Mouse (Mus musculus) neural tube, embryonic 11.5 days (tissue): ENCODE results near the gene Ralgapb. TPM values are rescaled to one million over a fixed set of nuclear protein-coding genes. Genes with fewer than 3 reads are reported as not detected.

Experiments used
- ATAC-seq: fragments of 200-750 bp; cut with Nextera tagmentation; 2 replicates; pipeline ENCODE4 v1.8.0; 2017; ENCODE audit warnings: moderate number of reproducible peaks, mild to moderate bottlenecking, moderate TSS enrichment, moderate library complexity; ENCODE audit not compliant: insufficient read depth, low FRiP score, low TSS enrichment
- DNase-seq: peaks from one replicate; pipeline ENCODE4 v3.0.0-alpha.2; 2015; ENCODE audit warnings: low spot score
- H3K27ac ChIP-seq: fragments of 300-500 bp; sonication (generic); 2 replicates; pipeline ENCODE4 v1.5.1; 2014; ENCODE audit warnings: low read depth, mild to moderate bottlenecking, low read length
- H3K27me3 ChIP-seq: fragments of 300-500 bp; sonication (generic); 2 replicates; pipeline ENCODE4 v1.6.1; 2014; ENCODE audit warnings: mild to moderate bottlenecking, low read length, mixed read lengths; ENCODE audit not compliant: control insufficient read depth, insufficient read depth
- H3K36me3 ChIP-seq: fragments of 300-500 bp; sonication (generic); 2 replicates; pipeline ENCODE4 v1.6.1; 2014; ENCODE audit warnings: mild to moderate bottlenecking, low read length, moderate library complexity, mixed read lengths; ENCODE audit not compliant: control insufficient read depth, insufficient read depth
- H3K4me1 ChIP-seq: fragments of 300-500 bp; sonication (generic); 2 replicates; pipeline ENCODE4 v1.6.1; 2014; ENCODE audit warnings: low read length, mixed read lengths; ENCODE audit not compliant: control insufficient read depth, insufficient read depth
- H3K4me2 ChIP-seq: fragments of 300-500 bp; sonication (generic); 2 replicates; pipeline ENCODE4 v1.6.1; 2014; ENCODE audit warnings: low read depth, mild to moderate bottlenecking, moderate library complexity
- H3K4me3 ChIP-seq: fragments of 300-500 bp; sonication (generic); 2 replicates; pipeline ENCODE4 v1.5.1; 2014; ENCODE audit warnings: low read depth, low read length
- H3K9ac ChIP-seq: fragments of 300-500 bp; sonication (generic); 2 replicates; pipeline ENCODE4 v1.6.1; 2014; ENCODE audit warnings: mild to moderate bottlenecking, low read length
- H3K9me3 ChIP-seq: fragments of 300-500 bp; sonication (generic); 2 replicates; pipeline ENCODE4 v1.6.1; 2016; ENCODE audit warnings: low read length; ENCODE audit not compliant: control insufficient read depth
- WGBS: fragments of 180-500 bp; shearing (Covaris S2); extraction: QIAGEN DNeasy Blood & Tissue Kit; methylation state at CpG from one replicate; pipeline ENCODE4 v1.1.7; 2014; 5-methylcytosine and 5-hydroxymethylcytosine counted together
- polyA plus RNA-seq: library from polyadenylated mRNA; unstranded; fragments of >200 nt; fragmentation: Nextera tagmentation; extraction: Ambion mirVana; gene quantifications from 2 replicates; pipeline ENCODE4 v1.2.1, GENCODE M21; 2014

Gene Ralgapb
- polyA plus RNA-seq, 1 experiment from 2014 or later: 24.8 TPM

DNA sequence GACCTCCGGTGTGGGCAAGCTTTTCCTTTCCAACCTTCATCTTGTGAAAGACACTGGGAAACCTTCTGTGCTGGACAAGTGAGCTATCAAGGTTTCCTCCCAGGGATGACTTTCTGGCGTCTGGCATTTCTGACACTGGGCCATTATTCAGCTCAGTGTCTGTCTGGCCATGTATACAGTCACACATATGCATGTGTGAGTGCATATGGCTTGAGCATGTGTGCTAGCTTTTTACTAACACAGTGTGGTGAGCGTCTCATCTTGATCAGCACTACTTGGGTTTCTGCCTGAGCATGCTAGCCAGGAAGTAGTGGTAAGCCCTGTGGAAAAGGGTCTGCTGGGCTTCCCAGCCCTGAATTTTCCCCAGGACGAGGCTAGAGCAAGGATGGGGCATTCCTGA lies 131.6 kb downstream of the Ralgapb start:
- Histone ChIP-seq H3K9me3 (no peaks in the 10 kb centered on the region), H3K4me3 (no peak overlapping the region), H3K27ac (no peak overlapping the region), H3K9ac (no peak overlapping the region), H3K4me1 (no peaks in the 10 kb centered on the region), H3K4me2 (no peak overlapping the region), H3K36me3 (no peaks in the 10 kb centered on the region), H3K27me3 (no peaks in the 10 kb centered on the region)
- DNase-seq (no peak), ATAC-seq (no peak)
- WGBS: 56% methylated on average over 4 of the region's 4 CpGs

DNA sequence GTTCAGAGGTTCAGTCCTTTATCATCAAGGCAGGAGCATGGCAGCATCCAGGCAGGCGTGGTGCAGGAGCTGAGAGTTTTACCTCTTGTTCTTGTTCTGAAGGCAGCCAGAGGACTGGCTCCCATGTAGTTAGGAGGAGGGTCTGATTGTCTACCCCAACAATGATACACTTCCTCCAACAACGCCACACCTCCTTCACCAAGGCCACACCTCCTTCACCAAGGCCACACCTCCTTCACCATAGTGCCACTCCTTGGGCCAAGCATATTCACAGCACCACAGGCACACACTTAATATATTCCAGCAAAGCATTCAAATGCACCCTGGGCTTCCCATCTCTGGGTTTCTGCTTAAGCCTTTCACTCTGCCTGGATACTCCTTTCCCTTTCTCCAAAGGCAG lies 135.6 kb downstream of the Ralgapb start:
- WGBS: 62% methylated on average over 2 of the region's 2 CpGs
- no peak for DNase-seq
- no peak for ATAC-seq

DNA sequence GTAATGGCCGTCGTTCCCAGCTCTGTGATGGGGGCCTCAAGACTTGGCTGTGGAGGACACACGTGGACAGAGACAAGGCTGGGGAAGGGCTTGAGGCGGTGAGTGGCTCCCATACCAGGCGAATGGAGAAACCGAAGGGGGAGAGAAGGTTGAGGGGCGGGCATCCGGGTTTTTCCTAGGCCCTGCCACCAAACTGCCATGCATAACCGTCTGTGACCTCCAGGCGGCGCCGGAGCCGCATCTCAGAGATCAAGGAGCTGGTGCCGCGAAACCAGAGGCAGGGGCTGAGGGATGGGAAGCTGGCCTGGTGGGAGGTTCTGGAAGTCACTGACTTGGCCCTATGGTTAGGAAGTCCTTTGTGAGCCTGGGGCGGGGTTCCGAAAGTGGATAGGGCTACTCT lies 137.1 kb downstream of the Ralgapb start:
- Histone ChIP-seq H3K4me2 (0 out of 2 replicates have a peak overlapping the region, but pooled peaks have one; percentile 14), H3K9me3 (no peaks in the 10 kb centered on the region), H3K9ac (peak overlapping the region; percentile 44), H3K27ac (no peak overlapping the region), H3K4me1 (no peaks in the 10 kb centered on the region), H3K36me3 (no peaks in the 10 kb centered on the region), H3K4me3 (no peak overlapping the region), H3K27me3 (peaks cover 1% of the 10 kb centered on the region; the same call in 1 of the 2 replicates)
- ATAC-seq (peak; percentile 59), DNase-seq (peak; percentile 91)
- 2% methylated on average over 17 of the region's 17 CpGs for WGBS

More for the DNA sequence above, 135.6 kb downstream of the Ralgapb start:
- no peak overlapping the region for H3K27ac ChIP-seq
- no peaks in the 10 kb centered on the region for H3K4me1 ChIP-seq
- no peaks in the 10 kb centered on the region; the same call in 1 of the 2 replicates for H3K27me3 ChIP-seq
- no peak overlapping the region for H3K4me3 ChIP-seq
- no peaks in the 10 kb centered on the region for H3K36me3 ChIP-seq
- no peak overlapping the region for H3K4me2 ChIP-seq
- no peak overlapping the region for H3K9ac ChIP-seq
- no peaks in the 10 kb centered on the region for H3K9me3 ChIP-seq

Other genes with a start within 250 kb of the Ralgapb start
- gene D630003M21Rik, start 180.6 kb upstream of the Ralgapb start, polyA plus RNA-seq: 3.6 and 4.1 TPM in 2 replicates
- gene Bpi, start 151.8 kb upstream of the Ralgapb start, polyA plus RNA-seq: not detected in 2 replicates
- 1.7 and 1.8 TPM in 2 replicates for gene Lbp, start 103.4 kb upstream of the Ralgapb start, polyA plus RNA-seq
- 39.6 and 42.3 TPM in 2 replicates for gene Snhg11, start 34.2 kb upstream of the Ralgapb start, polyA plus RNA-seq
- gene Adig, start 92.8 kb downstream of the Ralgapb start, polyA plus RNA-seq: not detected in 2 replicates
- not detected in 2 replicates for gene Arhgap40, start 102.9 kb downstream of the Ralgapb start, polyA plus RNA-seq
- 1.6 and 2.4 TPM in 2 replicates for gene Slc32a1, start 200.9 kb downstream of the Ralgapb start, polyA plus RNA-seq
- 15.1 and 16.6 TPM in 2 replicates for gene Actr5, start 215.0 kb downstream of the Ralgapb start, polyA plus RNA-seq